Mouse (Mus musculus) kidney, postnatal 36 days (tissue): ENCODE results near the gene Gm5065.

Experiments
- DNase-seq, 2 experiments: peaks; one replicate each; pipeline ENCODE4 v3.0.0; 2021 to 2022; ENCODE audit warnings: mixed read lengths in 2 of 2

The Gm5065 gene

GRCm38 (mm10) chr7:5350237-5350636 lies at the start of gene Gm5065:
Gene Gm5065 (plus strand): TSS chr7:5350537.
- no peak for DNase-seq

GRCm38 (mm10) chr7:5327511-5327910 lies 22.8 kb upstream of the Gm5065 start:
- DNase-seq, result no peak

- no peak for DNase-seq
These were observed 598 bp downstream of the Gm5065 start, which contains the start of gene Nlrp2 for GRCm38 (mm10) chr7:5350935-5351334. Gene Nlrp2 (minus strand): TSS chr7:5351035.

- DNase-seq, result no peak
These were observed 13.3 kb downstream of the Gm5065 start for GRCm38 (mm10) chr7:5363599-5363998.

- no peak for DNase-seq
These were observed 16.4 kb downstream of the Gm5065 start for GRCm38 (mm10) chr7:5366724-5367123.

- no peak for DNase-seq
These were observed 55.9 kb downstream of the Gm5065 start for GRCm38 (mm10) chr7:5406201-5406600.
